Mouse (Mus musculus) neutrophil, adult 59 days (primary cell): ENCODE data around the gene Ppp4r4. TPM values are rescaled to one million over a fixed set of nuclear protein-coding genes. Genes with fewer than 3 reads are reported as not detected.

Experiments
- total RNA-seq, 2 experiments: library from RNA; stranded (reverse); gene quantifications; 1 replicate in 1 of 2; 2 replicates in 1 of 2; pipeline ENCODE4 v1.2.4; 2023

Gene Ppp4r4
- not detected for total RNA-seq

DNA sequence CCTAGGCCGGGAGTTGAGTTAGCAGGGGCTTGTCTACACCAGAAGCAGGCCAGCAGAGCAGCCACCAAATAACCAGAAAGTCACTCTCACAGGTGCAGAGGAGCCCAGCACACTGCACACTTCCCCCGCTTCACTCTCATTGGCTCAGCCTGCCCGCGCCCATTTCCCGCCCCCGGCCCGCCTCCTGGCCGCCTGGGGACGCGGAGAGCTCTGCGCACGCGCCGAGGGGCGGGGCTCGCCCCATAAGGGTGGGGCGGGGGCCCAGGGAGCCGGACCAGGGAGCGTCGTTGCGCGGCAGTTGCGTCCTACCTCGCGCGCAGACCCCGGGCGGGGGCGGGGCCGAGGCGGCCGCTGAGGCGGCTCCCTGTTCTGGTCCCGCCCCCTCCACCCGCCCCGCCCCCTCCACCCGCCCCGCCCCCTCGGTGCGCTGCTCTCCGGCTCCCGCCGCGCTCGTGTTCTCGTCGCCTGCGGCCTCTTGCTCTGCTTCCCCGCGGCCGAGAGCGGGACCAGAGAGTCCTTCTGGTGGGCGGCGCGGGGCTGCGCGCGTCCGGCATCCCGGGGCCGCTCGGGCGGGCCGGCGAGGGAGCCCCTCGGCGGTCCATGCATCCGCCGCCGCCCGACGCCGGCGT is at the start of gene Ppp4r4:
Gene Ppp4r4 (plus strand): TSS at position 264 of the 629 bp plus-strand sequence.

DNA sequence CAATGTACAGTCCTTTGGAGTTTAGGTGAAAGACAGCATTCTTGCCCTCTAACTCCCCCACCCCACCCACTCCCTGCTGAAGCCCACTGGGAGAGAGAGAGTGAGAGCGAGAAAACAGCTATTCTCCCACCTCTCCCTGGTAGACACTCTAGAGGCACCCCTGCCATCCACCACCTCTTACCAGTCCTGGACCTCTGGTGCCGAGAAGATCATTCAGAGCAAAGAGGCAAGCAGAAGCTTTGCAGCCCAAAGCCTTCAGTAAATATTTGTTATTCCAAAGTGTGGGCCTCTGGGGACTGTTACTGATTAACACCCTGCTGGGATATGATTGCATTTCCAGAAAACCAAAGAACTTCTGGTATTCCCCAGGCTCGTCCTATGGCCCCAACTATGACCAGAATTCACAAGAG is 99.1 kb downstream of the Ppp4r4 start, which contains the start of gene Serpina10:
Gene Serpina10 (minus strand): TSS at position 242 of the 410 bp plus-strand sequence.

DNA sequence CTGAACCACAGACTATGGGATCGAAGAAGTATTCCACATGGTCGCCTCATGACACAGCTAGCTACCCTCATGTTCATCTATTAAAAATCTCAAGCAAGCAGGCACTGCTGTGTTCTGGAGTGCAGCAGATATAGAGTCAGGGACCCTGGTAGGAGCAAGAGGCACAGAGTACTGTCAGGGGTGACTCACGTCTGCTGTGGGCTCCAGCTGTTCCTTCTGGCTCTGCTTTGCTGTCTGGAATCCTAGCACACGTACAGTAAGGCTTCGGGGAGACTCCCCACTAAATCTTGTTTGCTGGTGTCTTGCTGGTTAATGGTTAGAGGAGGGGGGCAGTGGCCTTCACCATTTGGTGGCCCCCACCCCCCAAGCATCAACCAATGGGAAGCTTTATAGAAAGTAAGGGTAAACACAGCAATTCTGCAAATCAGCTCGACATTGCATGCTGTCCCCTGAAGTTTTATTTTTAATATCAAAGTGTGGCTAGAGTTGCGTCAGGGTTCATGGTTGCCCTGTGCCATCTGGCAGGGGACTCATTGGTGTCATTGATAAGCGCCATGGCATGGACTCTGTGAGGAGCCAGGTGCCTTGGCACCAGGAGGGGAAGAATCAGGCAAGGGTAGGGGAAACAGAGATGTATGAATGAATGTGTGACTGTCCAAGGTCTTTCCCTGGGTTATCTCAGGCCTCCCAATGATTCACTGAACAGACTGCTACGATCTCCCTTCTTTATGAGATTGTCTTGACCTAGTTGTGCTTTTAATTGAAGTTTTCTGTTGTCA is 125.0 kb downstream of the Ppp4r4 start, which contains the start of gene Serpina6:
Gene Serpina6 (minus strand): TSS at position 365 of the 779 bp plus-strand sequence.

Other genes starting within 250 kb of the Ppp4r4 start
- not detected for gene Fam181a, start 221.3 kb upstream of the Ppp4r4 start, total RNA-seq
- under 1 TPM in 1 of 2 experiments, not detected in 1; 0.79 TPM for gene Asb2, start 176.3 kb upstream of the Ppp4r4 start, total RNA-seq
- 1 to 10 TPM; 1.6 to 1.7 TPM for gene Otub2, start 143.6 kb upstream of the Ppp4r4 start, total RNA-seq
- 1 to 10 TPM; 1.8 to 2.8 TPM for gene 9330161L09Rik, start 124.5 kb upstream of the Ppp4r4 start, total RNA-seq
- 10 to 100 TPM; 68.0 to 74.2 TPM for gene Ddx24, start 106.5 kb upstream of the Ppp4r4 start, total RNA-seq
- 10 to 100 TPM; 78.0 to 93.2 TPM for gene Ifi27, start 98.1 kb upstream of the Ppp4r4 start, total RNA-seq
- gene Ifi27l2a, start 88.6 kb upstream of the Ppp4r4 start, total RNA-seq, result 10 to 100 TPM; 81.8 to 83.1 TPM
- gene Ifi27l2b, start 75.1 kb upstream of the Ppp4r4 start, total RNA-seq, result not detected
- gene Serpina10, start 99.2 kb downstream of the Ppp4r4 start, total RNA-seq, result under 1 TPM in 1 of 2 experiments, not detected in 1; 0.29 TPM
- not detected for gene Serpina6, start 124.9 kb downstream of the Ppp4r4 start, total RNA-seq
- not detected for gene Serpina16, start 143.9 kb downstream of the Ppp4r4 start, total RNA-seq
- gene Serpina1f, start 163.2 kb downstream of the Ppp4r4 start, total RNA-seq, result not detected
- 1 to 10 TPM in 1 of 2 experiments, under 1 TPM in 1; 0.89 to 1.1 TPM for gene Serpina1d, start 241.3 kb downstream of the Ppp4r4 start, total RNA-seq